Mouse (Mus musculus) CD4-positive, CD25-positive, alpha-beta regulatory T cell, adult 4 months (primary cell): ENCODE results near the gene Cldn9. TPM values are rescaled to one million over a fixed set of nuclear protein-coding genes. Genes with fewer than 3 reads are reported as not detected.

Experiments
- ATAC-seq: one replicate; pipeline ENCODE4 v1.8.0; 2017
- polyA plus RNA-seq, 2 experiments: library from polyadenylated mRNA; unstranded; fragments of 100-300 nt; shearing (Covaris generic); gene quantifications; one replicate each; pipeline ENCODE4 v1.2.1; 2017

Cldn9 gene
- polyA plus RNA-seq, result not detected

DNA sequence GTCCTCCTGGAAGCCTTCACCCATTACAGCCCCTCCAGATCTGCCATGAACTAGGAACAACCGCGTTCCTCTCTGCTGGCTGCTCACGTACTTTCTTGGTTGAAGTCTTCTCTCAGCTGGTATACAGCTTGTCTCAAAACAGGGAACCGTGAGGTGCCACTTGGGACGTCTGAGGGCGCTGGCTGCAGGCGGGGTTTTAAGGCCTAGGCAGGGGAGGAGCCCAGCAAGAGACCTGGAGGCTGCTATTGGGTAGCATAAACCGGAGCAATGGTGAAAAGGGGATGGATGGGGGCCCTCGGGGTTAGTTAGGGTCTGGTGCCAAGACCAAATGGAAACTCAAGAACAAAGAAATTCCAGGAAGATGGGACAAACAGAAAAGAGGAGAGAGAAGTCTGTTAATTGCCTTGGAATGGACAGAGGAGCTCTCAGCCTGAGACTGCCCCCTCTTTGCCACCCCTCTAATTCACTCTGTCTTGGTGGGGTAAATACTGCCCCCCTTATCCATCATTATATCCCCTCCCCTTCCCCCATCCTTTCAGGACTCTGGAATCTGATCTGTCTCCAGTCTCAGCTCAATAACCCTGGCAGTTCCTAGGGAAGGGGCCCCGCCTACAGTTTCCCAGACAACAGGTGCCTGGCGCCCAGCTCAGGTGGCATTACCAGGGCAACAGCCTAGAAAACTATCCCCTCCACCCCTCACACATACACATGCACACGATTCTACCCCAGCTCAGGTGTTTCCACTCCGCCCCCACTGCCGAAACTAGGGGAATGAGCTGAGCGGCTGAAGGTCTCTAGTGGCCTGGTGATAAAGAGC, at the start of gene Cldn9:
Gene Cldn9, minus strand, starts transcription at position 171 of the 817 bp plus-strand sequence.
- ATAC-seq, result no peak

DNA sequence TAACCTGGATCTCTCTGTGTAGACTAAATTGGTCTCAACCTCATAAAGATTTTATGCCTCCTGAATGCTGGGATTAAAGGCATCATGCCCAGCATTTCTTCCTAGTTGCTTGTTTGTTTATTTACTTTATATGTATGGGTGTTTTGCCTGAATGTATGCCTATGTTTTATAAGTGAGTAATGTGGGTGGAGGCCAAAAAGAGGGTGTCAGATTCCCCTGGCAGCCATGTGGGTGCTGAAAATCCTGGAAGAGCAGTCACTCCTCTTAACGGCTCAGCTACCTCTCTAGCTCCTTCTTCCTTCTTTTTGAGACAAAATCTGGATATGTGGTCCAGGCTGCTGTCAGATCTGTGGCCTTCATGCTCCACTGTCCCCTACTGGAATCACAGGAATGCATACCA, 46.6 kb upstream of the Cldn9 start:
- no peak for ATAC-seq

DNA sequence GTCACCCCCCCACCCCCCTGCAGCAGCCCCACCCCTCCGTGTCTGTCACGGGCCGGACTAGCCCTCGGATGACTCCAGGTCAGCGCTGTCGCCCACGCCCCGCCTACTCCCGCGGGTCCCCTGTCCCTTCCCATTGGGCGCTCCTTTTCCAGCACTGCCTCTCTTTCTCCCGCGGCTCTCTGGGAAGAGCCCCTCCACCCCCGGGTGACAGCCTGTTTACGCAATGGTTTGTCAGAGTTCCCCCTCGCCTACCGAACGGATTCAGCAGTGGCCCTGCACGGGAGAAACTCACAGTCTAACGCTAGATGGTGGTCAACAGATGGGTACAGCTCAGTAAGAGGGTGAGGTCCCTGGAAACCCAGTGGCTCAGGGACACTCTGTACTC, 42.9 kb upstream of the Cldn9 start:
- no peak for ATAC-seq

DNA sequence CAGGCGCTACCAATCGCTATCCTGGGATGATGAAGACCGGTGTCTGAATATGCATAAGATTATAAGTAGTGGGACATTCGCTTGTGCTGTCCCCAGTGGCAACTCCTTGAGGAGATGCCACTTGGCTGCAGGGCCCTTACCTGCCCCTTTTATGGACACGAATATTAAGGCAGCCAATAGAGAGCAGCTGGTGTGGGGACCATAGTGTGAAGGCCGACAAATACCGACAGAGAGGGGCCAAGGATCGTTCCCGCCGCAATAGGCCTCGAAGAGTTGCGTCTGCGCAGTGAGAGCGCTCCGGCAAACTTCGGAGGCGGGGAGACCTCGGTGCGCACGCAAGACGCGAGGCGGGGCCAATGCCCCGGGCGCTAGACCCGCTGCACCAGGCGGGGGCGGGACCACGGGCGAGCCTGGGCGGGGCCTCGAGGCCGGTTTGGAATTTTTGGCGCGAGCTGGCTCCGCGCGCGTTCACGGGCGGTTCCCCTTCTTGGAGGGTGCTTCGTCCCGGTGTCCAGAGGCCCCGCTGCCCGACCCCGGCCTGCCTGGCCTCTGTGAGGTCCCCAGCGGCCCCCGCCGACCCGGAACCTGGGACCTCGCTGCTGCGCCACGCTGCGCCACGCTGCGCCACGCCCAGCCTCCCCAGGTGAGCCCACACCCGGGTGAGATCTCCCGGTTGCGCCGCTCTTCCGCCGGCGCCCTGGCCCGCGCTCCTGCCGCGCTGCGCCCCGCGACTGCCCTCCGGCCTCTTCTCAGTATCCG, 42.4 kb upstream of the Cldn9 start, which contains the start of gene Pkmyt1:
Gene Pkmyt1, plus strand, starts transcription at position 338 of the 759 bp plus-strand sequence.
- peak; percentile 97 for ATAC-seq

DNA sequence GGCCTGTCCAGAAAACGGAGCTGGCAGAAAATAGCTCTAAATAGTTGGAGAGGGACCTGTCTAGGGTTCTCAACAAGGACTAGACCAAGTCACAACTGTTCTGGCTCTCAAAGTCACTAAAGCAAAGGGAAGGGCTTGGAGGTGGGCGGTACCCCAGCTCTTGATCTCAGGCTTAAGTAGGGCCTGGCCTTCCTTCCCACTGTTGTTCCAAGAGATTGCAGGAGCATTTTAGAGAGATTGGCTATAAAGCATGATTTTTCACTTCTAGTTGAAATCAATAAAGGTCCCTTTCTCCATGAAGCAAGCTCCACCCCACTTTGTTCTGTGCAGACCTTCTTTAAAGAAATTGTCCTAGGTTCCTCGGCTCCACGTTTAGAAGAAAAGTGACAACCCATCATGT, 41.7 kb upstream of the Cldn9 start:
- ATAC-seq, result no peak

DNA sequence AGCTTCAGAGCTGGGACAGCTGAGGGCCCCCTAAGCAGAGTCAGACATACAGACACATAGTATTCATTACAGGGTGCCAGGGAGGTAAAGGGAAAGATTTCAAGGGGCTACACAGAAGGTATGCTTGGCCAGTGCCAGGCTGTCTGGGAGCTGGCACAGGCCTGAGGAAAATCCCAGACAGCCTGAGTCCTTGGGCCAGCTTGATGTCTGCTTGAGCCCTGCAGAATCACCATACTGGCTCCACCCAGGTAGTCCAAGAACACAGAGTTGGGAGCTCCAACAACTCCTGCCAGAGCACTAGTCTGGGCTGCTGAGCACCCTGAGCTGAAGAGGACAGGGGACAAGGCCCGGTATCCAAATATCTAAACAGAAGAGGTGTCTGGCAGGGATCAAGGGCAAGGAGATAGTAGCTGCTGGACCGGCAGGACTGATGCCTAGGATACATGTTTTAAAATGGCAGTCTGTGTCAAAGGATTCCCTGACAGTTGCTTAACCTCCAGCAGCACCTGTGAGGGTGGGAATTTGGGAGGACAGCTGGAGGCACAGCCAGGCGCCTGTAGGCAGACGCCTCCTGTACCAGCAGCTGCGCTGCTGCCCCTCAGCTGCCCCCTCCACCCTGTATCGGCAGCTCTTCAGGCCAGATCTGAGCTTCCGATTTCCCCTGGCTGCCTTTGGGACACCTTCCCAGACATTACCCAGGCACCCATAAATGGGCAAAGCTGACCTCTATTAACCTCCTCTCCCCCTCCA, 38.7 kb upstream of the Cldn9 start, which contains the start of gene 1520401A03Rik:
Gene 1520401A03Rik, minus strand, starts transcription at position 408 of the 750 bp plus-strand sequence.
- ATAC-seq, result no peak

DNA sequence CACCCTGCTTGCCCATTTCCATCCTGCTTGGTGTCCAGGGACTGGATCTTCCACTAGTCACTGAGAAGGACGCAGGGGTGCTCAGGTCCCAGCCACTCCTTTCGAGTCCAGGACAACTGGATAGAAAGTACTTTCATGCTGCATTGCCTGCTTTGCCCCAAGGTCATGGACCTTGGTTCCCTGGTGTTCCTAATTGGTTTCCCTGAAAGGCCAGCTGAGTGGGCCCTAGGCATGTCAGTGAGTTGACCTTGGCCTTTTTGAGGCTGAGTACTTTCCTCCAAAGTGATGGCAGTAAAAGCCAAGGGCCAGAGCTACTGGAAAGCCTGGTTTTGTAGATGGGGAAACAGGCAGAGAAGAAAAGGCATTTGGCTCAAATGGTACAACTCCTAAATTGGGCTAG, 38.1 kb upstream of the Cldn9 start:
- ATAC-seq, result no peak

DNA sequence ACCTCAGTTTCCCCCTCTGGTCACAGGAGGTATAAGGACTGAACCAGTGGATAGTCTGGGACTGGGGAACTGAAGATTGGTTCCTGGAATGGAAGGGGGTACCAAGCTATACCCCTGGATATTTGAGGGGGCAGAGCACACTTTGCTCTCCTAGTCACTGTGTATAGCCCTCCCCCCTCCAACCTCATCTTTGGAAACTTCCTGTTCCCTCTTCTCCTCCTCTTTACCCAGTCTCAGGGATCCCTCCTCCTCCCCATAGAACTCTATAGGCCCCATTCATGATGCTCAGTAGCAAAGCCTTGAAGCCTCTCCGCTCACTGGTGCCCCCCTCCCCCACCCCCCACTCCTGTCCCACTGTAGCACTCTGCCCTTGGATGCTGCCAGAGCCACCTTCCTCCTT, 35.6 kb upstream of the Cldn9 start:
- ATAC-seq, result no peak

DNA sequence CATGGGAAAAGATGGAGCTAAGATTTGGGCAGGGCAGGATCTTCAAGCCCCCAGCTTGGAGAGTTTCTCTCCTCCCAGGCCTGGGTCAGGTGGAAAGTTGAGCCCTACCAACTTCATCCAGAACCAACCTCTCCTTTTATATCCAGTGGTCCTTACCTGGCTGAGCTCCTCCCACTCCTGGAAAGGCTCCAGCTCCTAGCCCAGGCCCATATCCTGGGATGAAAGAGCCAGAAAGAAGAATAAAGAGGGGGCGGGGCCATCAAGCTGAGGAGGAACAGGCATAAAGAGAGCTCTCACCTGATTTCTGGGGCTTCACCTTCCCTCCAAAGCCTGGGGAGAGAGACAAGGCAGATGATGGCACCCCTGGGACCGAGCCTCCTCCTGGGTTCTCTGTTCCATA, 33.2 kb upstream of the Cldn9 start:
- no peak for ATAC-seq

DNA sequence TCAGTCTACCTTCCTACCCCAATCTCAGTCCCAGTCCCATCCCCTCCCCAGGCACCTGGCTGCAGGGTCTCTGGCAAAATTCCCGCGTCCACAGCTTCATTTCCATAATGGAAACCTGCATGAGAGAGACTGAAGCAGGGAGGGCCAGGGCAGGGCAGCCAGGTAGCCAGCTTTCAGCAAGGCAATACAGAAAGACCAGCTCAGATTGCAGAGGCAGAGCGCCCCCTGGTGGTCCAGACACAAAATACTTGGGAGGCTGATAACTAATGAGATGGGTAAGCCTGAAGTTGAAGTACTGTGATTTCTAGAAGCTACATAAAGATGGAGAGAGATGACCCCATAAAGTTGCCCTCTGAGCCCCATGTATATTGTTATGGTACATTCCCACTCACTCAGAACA, 22.4 kb upstream of the Cldn9 start:
- ATAC-seq, result peak; percentile 62

DNA sequence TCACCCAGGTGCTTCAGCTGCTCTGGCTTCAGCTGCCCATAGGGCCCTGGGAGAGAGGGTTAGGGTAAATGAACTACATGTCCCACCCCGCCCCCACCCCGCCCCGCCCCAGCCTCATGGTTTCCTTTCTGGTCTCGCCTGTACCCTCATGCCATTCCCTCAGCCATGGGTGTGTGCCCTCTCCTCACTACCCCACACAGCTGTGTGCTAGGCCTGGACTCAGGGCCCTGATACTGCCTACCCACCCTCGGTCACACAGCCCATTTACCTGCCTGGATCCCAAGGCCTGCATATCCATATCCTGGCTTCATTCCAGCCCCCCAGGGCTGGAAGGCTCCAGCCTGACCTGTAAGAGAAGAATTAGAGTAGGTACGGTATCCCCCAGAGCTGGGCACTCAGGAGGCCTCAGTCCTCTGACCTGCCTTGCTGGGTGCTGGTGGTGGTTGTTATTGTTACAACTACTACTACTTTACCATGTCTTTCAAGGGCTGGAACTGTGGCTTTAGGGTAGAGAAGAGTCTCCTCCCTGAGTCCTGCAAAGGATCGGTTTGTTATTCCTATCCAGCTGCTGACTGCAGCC, 21.8 kb upstream of the Cldn9 start:
- ATAC-seq, result no peak

DNA sequence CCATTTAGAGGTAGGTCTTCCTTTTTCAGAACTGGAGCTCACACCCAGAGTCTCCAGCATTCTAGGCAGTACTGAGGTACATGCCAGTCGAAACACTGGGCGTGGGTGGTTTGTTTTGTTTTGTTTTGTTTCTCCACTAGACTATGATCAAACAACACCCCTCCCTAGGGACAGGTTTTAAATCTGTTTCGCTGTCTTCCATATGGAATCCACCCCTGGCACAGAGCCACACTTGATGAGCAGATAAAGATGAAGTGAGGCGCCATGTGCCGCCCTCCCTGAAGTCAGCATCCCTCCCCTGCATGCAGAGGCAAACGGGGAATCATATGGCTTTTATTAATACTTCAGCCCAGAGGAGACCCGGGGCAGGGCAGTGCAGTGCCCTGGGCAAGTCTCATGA, 20.9 kb upstream of the Cldn9 start:
- ATAC-seq, result no peak

DNA sequence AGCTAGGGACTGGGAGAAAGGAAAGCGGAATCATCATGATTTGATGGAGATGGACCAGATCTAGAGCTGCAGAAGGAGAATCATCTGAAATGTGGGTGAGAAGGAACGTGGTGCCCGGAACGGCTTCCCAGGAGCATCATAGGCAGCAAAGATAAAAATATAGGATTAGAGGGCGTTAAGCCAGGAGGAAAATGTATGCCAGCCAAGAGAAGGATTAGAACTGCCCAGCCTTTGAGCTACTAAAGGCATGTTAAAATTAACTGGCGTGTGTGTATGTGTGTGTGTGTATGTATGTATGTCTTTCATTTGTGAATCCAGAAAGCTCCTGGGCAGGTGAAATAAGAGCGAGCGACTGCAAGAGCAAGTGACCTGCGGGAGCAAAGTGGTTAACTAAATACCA, 19.5 kb upstream of the Cldn9 start:
- ATAC-seq, result no peak

DNA sequence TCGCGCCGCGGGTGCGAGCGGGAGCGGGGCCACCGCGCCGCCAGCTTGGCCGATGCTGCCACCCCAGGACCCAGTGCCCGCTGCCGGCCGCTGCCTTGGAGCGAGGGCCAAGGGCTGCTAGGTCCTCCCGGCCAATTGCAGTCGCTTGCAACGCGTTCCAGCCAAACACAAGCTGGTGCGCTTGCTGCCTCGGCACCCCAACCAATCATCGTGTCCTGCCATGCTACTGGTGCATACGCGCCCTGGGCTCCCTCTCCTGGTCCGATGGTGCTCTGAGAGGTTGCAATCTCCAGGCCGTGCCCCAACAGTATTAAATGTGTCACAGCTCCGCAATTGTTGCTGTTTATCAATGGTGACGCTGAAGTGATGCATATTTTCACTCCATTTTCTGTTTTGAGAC, 16.3 kb upstream of the Cldn9 start:
- ATAC-seq, result peak; percentile 98

DNA sequence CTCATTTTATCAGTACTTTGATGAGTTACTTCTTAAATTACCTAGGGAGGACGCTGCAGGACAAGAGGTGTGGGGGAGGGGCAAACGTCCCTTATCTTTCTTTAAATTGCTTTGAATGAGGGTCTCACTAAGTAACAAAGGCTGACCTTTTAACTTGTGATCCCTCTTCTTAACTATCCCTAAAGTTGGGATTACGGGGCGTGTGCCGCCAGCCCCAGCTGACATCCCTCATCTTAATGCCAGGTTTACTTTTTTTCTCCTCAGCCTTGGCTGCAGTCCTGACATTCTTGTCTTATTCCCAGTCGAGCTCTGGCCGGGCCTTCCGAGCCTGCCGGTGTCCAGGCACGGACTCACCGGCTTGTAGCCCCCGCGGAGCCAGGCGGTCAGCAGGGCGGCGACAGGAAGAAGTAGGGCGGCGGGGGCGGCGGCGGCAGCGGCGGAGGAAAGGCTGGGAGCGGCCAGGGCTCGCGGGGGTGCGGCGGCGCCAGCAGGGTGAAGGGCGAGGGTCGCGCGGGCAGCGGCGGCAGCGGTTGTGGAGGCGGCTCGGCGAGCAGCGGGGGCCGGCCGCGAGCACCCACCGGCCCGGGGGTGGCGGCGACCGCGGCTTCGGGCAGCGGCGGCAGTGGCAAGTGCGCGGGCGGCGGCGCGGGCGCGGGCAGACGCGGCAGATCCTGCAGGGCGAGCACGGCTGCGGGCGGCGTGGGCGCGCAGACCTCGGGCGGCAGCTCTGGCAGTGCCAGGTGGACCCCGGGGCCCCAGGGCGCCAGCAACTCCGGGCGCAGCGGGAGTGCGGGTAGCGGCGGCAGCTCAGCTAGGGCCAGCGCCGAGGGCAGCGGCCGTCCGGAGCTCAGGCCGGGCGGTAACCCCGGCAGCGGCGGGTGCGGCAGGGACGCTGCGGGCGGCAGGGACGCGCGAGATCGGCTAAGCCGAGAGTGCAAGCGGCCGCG, 15.6 kb upstream of the Cldn9 start:
- peak; percentile 39 for ATAC-seq

DNA sequence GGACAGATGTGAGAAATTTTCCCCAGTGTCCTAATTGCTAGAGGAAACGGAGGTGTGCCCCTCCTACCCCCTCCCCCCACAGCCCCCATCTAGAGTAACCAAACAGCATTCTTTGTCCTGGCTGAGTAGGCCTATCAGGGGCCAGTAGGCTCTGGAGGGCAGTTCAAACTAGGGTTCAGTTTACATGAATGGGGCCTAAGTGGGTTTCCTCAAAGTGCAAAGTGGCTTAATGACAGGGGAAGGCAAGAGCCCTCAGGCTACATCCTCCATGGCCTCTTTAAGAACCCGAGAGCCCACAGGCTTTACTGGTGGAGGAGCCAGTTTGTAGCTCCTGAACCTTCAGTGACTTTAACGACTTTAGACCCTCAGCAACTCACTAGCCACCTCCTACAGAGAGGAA, 12.0 kb upstream of the Cldn9 start:
- ATAC-seq, result no peak

DNA sequence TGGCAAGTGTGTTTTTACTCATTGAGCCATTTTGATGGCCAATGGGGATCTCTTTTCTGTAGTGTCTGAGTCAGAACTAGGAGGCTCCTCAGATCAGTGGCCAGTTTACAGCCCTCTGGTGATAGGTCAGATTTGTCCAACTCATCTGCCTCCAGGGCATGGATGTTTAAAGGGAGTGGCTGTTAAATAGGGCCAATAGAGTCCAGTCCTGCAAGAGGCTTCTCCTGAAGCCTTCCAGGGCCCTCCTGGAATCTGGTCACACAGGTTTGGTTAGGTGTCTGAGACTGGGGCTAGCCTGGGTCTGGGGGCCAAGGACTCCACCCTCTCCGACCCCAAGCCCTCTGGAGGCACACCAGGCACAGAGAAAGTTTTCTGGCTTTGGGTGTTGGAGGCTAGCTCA, 10.7 kb upstream of the Cldn9 start:
- ATAC-seq, result no peak

DNA sequence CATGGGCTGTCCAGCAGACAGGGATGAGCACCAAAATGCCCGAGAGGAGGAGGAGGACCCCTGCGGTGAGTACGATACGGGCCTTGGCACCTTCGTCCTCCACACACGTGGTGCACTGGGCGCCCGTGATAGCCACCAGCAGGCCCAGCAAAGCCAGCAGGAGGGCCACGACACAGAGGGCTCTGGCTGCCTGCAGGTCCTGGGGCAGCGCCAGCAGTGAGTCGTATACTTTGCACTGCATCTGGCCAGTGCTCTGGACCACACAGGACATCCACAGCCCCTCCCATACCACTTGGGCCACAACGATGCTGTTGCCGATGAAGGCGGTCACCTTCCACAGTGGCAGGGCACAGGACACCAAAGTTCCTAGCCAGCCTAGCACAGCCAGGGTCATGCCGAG, 600 bp downstream of the Cldn9 start:
- no peak for ATAC-seq

DNA sequence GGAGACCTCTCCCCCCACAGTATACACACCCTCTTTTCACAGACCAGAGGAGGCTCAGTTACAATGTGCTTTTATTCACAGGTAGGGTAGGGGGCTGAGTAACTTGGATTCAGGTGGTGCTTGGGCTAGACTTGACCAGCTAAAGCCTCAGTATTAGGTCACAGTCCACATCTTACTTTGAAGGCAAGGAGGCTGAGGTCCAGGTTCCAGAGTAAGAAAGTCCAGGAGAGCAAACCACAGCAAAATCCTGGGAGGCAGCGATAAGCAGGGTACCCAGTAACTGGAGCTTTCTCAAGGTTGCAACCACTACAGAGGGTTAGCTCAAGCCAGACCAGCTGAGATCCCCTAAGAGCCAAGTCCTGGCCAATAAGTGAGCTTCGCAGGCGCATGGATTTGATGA, 1.3 kb downstream of the Cldn9 start:
- ATAC-seq, result no peak

DNA sequence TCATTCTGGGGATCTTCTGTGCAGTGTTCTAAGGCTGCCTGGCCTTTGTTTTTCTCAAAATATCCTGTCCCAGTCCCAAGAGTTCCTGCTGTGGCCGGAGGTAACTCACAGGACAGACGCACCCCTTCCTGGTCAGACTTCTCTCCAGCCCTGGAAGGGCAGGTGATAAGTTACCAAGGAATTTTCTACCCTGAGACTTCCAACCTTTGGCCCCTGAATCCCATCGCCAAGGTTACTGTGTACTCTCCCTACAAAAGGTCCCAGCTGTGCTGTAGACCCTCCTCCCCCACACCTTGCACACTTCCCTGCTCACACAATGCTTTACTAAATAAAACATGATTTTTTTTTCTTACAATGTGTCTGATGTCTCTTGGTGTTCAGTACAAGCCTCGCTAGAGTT, 1.7 kb downstream of the Cldn9 start:
- ATAC-seq, result no peak

DNA sequence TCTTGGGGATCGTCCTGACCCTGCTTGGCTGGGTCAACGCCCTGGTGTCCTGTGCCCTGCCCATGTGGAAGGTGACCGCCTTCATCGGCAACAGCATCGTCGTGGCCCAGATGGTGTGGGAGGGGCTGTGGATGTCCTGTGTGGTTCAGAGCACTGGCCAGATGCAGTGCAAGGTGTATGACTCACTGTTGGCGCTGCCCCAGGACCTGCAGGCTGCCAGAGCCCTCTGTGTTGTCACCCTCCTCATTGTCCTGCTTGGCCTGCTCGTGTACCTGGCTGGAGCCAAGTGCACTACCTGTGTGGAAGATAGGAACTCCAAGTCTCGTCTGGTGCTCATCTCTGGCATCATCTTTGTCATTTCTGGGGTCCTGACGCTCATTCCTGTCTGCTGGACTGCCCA, 2.7 kb downstream of the Cldn9 start:
- ATAC-seq, result no peak

DNA sequence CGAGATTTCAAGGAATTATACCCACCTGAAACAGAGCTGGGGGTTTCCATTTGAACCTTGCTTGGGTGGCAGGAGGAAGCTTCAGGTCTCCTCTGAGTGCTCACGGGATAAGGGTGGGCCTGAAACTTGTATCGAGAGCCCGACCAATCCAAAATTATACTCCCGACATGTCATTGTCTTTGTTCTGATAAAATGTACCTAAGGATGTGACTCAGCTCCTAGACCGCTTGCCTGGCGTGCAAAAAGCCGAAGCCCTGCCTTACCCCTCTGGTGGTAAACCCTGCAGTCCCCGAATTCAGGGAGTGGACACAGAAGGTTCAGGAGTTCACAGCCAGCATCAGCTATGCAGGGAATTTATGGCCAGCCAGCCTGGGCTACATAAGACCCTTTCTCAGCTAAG, 3.5 kb downstream of the Cldn9 start:
- ATAC-seq, result no peak
